Mouse (Mus musculus) neural tube, embryonic 12.5 days (tissue): Measurements from ENCODE around the gene Slc35a5. TPM values are rescaled to one million over a fixed set of nuclear protein-coding genes. Genes with fewer than 3 reads are reported as not detected.

Source experiments
- ATAC-seq: fragments of 200-750 bp; cut with Nextera tagmentation; 2 replicates; pipeline ENCODE4 v1.8.0; 2017; ENCODE audit warnings: low read depth, mild to moderate bottlenecking, moderate TSS enrichment, moderate library complexity; ENCODE audit not compliant: low FRiP score
- H3K27ac ChIP-seq: fragments of 300-500 bp; sonication (generic); 2 replicates; pipeline ENCODE4 v1.5.1; 2016
- H3K27me3 ChIP-seq: fragments of 300-500 bp; sonication (generic); replicated peaks from 2 replicates; pipeline ENCODE4 v1.6.1; 2016; ENCODE audit warnings: mild to moderate bottlenecking
- H3K36me3 ChIP-seq: fragments of 300-500 bp; sonication (generic); 2 replicates; pipeline ENCODE4 v1.6.1; 2016; ENCODE audit warnings: mild to moderate bottlenecking
- H3K4me1 ChIP-seq: fragments of 300-500 bp; sonication (generic); 2 replicates; pipeline ENCODE4 v1.6.1; 2016
- H3K4me2 ChIP-seq: fragments of 300-500 bp; sonication (generic); replicated peaks from 2 replicates; pipeline ENCODE4 v1.6.1; 2016; ENCODE audit warnings: mild to moderate bottlenecking
- H3K4me3 ChIP-seq: fragments of 300-500 bp; sonication (generic); 2 replicates; pipeline ENCODE4 v1.5.1; 2016
- H3K9ac ChIP-seq: fragments of 300-500 bp; sonication (generic); 2 replicates; pipeline ENCODE4 v1.6.1; 2016; ENCODE audit warnings: mild to moderate bottlenecking
- H3K9me3 ChIP-seq: fragments of 300-500 bp; sonication (generic); 2 replicates; pipeline ENCODE4 v1.6.1; 2016; ENCODE audit warnings: mild to moderate bottlenecking
- WGBS: fragments of 180-500 bp; shearing (Covaris S2); methylation state at CpG from one replicate; pipeline ENCODE4 v1.1.7; 2016; 5-methylcytosine and 5-hydroxymethylcytosine counted together
- polyA plus RNA-seq: library from polyadenylated mRNA; unstranded; fragments of >200 nt; fragmentation: Nextera tagmentation; extraction: Ambion mirVana; gene quantifications from 2 replicates; pipeline ENCODE4 v1.2.1, GENCODE M21; 2016

Slc35a5 gene
- polyA plus RNA-seq, result 21.8 and 26.3 TPM in 2 replicates

DNA sequence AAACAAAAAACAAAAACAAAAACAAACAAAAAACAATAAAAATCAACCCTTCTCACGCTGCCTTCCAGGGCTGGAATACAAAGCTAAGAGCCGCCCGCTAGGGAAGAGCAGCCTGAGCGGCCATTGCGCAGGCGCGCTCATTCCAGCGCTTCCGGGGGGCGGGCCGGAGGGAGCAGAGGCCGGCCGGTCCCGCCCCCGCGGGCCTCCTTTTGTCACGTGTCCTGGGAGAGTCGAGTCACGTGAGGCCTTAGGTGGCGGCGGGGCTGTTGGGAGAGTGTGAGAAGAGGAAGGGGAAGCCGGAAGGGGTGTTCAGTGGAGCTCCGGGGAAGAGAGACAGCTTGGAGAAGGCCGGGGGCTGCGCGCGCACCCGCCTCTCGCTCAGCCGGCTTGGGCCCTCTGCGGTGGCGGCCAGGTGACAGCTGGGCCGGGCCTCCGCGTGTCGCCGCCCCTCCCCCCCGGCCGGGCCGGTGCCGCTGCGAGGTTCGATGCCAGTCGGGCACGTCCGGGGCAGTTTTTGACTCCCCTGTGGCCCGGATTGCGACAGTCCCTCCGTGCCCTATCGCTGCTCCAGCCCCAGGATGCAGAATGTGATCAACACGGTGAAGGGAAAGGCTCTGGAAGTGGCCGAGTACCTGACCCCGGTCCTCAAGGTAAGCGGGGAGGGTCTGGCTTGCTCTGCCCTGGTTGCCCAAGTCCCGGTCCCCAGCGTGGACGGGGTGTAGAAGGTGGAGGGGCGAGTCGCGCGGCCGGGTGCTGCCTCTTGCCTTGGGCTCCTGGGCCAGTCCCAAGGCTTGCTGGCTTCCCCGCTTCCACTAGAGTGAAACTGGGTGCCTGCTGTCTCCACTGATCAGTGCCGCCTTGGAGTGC, at the start of gene Slc35a5, which contains the start of gene Atg3:
Gene Slc35a5, minus strand, starts transcription at position 185 of the 867 bp plus-strand sequence.
Gene Atg3, plus strand, starts transcription at position 264 of the 867 bp plus-strand sequence.
- Histone ChIP-seq H3K4me3 (peak within 1 kb of the TSS; percentile 83), H3K9me3 (no peaks in the 10 kb centered on the region), H3K4me2 (peak within 1 kb of the TSS; percentile 64), H3K27me3 (no peaks in the 10 kb centered on the region), H3K9ac (peak within 1 kb of the TSS; percentile 87), H3K4me1 (peaks cover 11% of the 10 kb centered on the region), H3K36me3 (peaks cover 4% of the 10 kb centered on the region; the same call in 1 of the 2 replicates), H3K27ac (peak within 1 kb of the TSS; percentile 86; the same call in 1 of the 2 replicates)
- under 1% methylated on average over 64 of the region's 64 CpGs for WGBS
- ATAC-seq, result peak; percentile 99

DNA sequence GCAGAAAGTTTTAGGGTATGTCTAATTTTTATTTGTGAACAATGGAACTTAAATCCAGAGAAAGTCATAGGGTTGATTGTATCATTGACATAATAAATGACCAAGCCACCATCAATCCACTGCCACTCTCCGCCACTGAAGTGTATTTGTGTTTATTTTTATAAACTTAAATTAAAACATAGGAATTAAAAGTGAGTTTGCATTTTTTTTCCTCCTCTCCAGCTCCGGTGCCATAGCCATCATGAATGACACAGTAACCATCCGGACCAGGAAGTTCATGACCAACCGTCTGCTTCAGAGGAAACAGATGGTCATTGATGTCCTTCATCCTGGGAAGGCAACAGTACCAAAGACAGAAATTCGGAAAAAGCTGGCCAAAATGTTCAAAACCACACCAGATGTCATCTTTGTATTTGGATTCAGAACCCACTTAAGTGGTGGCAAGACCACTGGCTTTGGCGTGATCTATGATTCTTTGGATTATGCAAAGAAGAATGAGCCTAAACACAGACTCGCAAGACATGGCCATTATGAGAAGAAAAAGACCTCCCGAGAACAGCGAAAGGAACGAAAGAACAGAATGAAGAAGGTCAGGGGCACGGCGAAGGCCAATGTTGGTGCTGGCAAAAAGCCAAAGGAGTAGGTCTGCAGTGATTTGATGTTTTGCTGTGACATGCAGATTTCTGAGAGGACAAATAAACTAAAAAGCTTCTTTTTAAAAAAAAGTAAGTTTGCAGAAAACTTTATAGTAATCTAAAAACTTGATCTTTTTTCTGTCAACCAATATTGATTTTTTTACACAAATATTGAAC, 46.6 kb upstream of the Slc35a5 start:
- H3K9me3 ChIP-seq, result no peaks in the 10 kb centered on the region
- no peak overlapping the region for H3K9ac ChIP-seq
- ATAC-seq, result no peak
- no peaks in the 10 kb centered on the region for H3K4me1 ChIP-seq
- no peaks in the 10 kb centered on the region for H3K36me3 ChIP-seq
- H3K27ac ChIP-seq, result no peak overlapping the region
- no peak overlapping the region for H3K4me3 ChIP-seq
- no peak overlapping the region for H3K4me2 ChIP-seq
- H3K27me3 ChIP-seq, result no peaks in the 10 kb centered on the region
- 64% methylated on average over 12 of the region's 12 CpGs for WGBS

DNA sequence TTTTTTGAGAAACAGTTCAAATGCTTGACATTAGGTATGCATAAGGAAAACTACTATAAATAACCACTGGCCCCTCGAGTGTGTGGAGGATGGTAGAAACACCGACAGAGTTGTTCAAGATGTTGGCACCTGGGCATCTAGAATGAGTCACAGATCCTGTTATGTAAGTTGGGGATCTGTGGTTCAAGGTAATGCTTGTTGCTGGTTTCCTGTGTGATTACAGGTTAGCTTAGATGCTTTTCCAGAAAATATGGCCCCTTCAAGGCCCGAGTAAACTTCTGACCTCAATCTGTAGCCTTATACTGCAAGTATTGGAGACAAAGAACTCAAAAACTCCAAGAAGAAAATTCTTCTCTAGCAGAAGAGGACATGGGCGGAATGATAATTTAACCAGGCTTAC, 45.9 kb upstream of the Slc35a5 start:
- no peak for ATAC-seq
- Histone ChIP-seq H3K9ac (no peak overlapping the region), H3K4me1 (no peaks in the 10 kb centered on the region), H3K27me3 (no peaks in the 10 kb centered on the region), H3K36me3 (no peaks in the 10 kb centered on the region), H3K4me2 (no peak overlapping the region), H3K27ac (no peak overlapping the region), H3K4me3 (no peak overlapping the region), H3K9me3 (no peaks in the 10 kb centered on the region)
- WGBS, result 88% methylated on average over 4 of the region's 4 CpGs

DNA sequence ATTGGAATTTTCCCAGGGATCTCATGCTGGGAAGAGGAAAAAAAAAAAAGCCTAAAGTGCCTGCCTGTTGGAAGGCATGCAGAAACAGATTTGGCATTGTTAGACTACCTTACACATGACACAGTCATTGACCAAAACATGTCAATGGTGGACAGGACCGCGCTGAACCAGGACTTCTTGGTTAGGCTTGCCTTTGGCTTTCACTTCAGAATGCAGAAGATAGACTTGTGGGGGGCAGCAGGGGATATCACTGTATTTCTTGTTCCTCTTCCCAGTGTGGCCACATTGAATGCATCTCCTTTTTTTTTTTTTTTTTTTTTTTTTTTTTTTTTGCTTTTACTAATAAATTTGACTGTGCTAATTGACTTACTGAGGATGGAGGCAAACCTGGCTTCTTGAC, 42.9 kb upstream of the Slc35a5 start:
- no peaks in the 10 kb centered on the region for H3K4me1 ChIP-seq
- H3K9ac ChIP-seq, result no peak overlapping the region
- H3K4me3 ChIP-seq, result no peak overlapping the region
- no peak overlapping the region for H3K27ac ChIP-seq
- WGBS, result 94% methylated on average over 2 of the region's 2 CpGs
- H3K4me2 ChIP-seq, result no peak overlapping the region
- H3K27me3 ChIP-seq, result no peaks in the 10 kb centered on the region
- H3K9me3 ChIP-seq, result no peaks in the 10 kb centered on the region
- ATAC-seq, result no peak
- no peaks in the 10 kb centered on the region for H3K36me3 ChIP-seq

DNA sequence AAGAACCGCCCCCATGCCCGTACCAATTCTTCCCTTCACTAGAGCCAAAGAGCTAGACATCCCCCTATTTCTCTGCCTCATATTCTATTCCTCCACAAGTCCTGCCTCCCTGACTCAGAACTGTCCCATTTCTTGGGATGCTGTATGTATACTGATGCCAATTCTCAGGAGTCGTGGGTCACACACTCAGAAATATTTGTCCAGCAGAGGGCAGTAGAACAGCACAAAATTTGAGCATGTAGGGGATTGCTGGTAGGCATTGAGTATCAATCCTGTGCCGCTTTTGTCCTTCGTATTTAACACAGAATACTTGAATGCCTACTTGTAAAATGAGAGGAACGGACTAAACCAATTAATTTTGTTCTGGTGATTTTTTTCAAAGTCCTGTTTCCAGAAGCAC, 38.3 kb upstream of the Slc35a5 start:
- peak; percentile 82 for ATAC-seq
- no peak overlapping the region for H3K4me2 ChIP-seq
- no peaks in the 10 kb centered on the region for H3K36me3 ChIP-seq
- no peaks in the 10 kb centered on the region for H3K27me3 ChIP-seq
- H3K27ac ChIP-seq, result no peak overlapping the region
- 38% methylated on average over 6 of the region's 6 CpGs for WGBS
- no peaks in the 10 kb centered on the region for H3K4me1 ChIP-seq
- H3K4me3 ChIP-seq, result no peak overlapping the region
- no peaks in the 10 kb centered on the region for H3K9me3 ChIP-seq
- no peak overlapping the region for H3K9ac ChIP-seq

DNA sequence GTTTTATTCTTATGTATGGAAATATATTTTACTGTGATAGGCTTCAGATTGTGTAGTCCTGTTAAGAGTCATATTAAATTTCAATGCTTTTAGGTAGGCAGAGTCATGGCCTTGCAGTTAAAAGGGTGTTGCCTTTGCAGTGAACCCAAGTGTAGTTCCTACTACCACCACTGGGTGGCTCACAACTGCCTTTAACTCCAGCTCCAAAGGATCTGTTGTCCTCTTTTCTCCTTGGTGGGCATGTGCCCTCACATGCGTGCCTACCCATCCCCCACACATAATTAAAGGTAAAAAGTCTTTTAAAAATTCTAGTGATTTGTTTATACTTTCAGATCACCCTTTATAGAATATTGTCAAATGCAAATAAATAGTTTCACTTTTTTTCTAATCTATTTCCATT, 34.1 kb upstream of the Slc35a5 start:
- 4% methylated on average over 1 of the region's 1 CpGs for WGBS
- no peak overlapping the region for H3K4me2 ChIP-seq
- no peaks in the 10 kb centered on the region for H3K9me3 ChIP-seq
- no peaks in the 10 kb centered on the region for H3K4me1 ChIP-seq
- no peak overlapping the region for H3K27ac ChIP-seq
- H3K4me3 ChIP-seq, result no peak overlapping the region
- no peaks in the 10 kb centered on the region for H3K27me3 ChIP-seq
- H3K36me3 ChIP-seq, result peaks cover 4% of the 10 kb centered on the region; the same call in 1 of the 2 replicates
- H3K9ac ChIP-seq, result no peak overlapping the region
- ATAC-seq, result peak; percentile 55; the same call in 1 of the 2 replicates

DNA sequence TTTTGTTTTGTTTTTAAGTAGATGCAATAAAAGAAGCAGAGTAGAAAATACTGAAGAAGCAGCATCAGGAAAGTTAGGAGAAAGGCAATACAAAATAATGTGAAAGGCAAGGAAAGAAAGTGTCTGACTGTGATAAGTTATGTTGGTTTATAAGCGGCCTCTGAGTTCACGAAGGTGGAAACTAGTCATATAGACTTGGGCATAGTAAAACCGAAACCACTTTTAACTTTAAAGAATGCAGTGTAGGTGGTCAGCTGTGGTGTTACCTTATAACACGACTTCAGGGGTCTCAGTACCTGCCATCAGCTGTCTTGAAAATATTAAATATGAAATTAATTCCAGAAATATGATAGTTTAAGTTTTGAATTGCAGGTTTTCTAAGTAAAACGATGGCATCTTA, 23.3 kb upstream of the Slc35a5 start:
- Histone ChIP-seq H3K9me3 (no peaks in the 10 kb centered on the region), H3K36me3 (peaks cover 21% of the 10 kb centered on the region; the same call in 1 of the 2 replicates), H3K9ac (no peak overlapping the region), H3K4me1 (no peaks in the 10 kb centered on the region), H3K27me3 (no peaks in the 10 kb centered on the region), H3K4me3 (no peak overlapping the region), H3K4me2 (no peak overlapping the region), H3K27ac (no peak overlapping the region)
- 92% methylated on average over 5 of the region's 5 CpGs for WGBS
- no peak for ATAC-seq

DNA sequence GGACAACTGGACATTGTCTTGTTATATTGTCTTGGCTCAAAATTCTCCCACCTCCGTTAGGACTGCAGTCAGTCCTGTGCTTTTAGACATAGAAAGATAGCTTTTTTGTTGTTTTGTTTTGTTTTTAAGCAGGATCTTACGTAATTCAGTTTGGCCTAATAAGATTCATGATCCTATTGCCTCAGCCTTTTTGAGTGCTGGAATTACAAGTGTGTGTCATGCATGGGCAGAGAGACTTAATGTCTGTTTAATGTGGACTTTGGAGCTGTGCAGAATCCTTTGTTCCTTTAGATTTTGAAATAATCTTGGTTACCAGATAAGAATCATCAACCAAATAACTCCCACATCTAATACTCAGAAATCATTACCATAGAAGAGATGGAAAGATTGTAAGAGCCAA, 20.0 kb upstream of the Slc35a5 start:
- whole genome bisulfite sequencing, result 90% methylated on average over 2 of the region's 2 CpGs
- H3K4me3 ChIP-seq, result no peak overlapping the region
- no peak for ATAC-seq
- no peaks in the 10 kb centered on the region for H3K27me3 ChIP-seq
- no peak overlapping the region for H3K4me2 ChIP-seq
- H3K27ac ChIP-seq, result no peak overlapping the region
- H3K9me3 ChIP-seq, result no peaks in the 10 kb centered on the region
- no peak overlapping the region for H3K9ac ChIP-seq
- peaks cover 4% of the 10 kb centered on the region; the same call in 1 of the 2 replicates for H3K36me3 ChIP-seq
- H3K4me1 ChIP-seq, result no peaks in the 10 kb centered on the region

DNA sequence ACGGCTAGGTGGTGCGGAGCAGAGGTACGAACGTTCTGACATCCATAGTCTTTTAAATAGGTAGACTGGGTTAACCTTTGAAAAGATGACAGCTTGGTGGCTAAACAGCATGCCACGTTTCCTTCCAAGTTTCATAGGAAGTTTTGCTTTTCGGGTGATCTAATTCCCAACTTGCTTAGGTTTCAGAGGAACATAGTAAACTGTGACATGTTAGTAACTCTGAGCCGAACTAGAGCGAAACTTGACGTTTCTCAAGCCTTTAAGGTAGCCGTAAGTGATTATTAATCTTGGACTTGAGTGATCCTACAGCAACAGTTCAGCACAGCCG, 847 bp upstream of the Slc35a5 start:
- H3K9me3 ChIP-seq, result no peaks in the 10 kb centered on the region
- peaks cover 4% of the 10 kb centered on the region; the same call in 1 of the 2 replicates for H3K36me3 ChIP-seq
- H3K9ac ChIP-seq, result peak overlapping the region; percentile 87
- peak overlapping the region; percentile 86; the same call in 1 of the 2 replicates for H3K27ac ChIP-seq
- peak overlapping the region; percentile 83 for H3K4me3 ChIP-seq
- 9% methylated on average over 11 of the region's 11 CpGs for WGBS
- H3K4me1 ChIP-seq, result peaks cover 11% of the 10 kb centered on the region
- peak overlapping the region; percentile 64 for H3K4me2 ChIP-seq
- ATAC-seq, result no peak
- H3K27me3 ChIP-seq, result no peaks in the 10 kb centered on the region

DNA sequence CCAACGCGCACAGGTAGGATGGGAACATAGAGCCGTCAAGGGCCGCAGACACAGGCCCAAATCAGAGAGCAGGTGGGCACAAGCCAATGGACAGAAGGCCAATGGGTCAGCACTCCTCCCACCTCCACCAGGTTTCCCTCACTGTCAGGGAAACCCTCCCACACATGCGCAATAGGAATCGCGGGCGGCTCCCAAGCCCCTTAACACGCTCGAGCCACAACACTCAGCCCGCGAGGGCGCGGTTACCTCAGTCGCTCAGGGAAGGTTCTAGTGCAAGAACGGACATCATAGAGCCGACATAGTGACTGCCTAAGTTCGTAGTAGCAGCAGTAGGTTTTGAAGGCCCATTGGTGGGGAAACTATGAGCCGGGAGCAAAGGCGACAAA, 377 bp downstream of the Slc35a5 start:
- ATAC-seq, result peak; percentile 74
- Histone ChIP-seq H3K9me3 (no peaks in the 10 kb centered on the region), H3K9ac (peak overlapping the region; percentile 66), H3K4me2 (peak overlapping the region; percentile 64), H3K4me3 (peak overlapping the region; percentile 83), H3K36me3 (peaks cover 4% of the 10 kb centered on the region; the same call in 1 of the 2 replicates), H3K27ac (peak overlapping the region; percentile 86; the same call in 1 of the 2 replicates), H3K27me3 (no peaks in the 10 kb centered on the region), H3K4me1 (peaks cover 11% of the 10 kb centered on the region)
- 2% methylated on average over 20 of the region's 20 CpGs for WGBS

DNA sequence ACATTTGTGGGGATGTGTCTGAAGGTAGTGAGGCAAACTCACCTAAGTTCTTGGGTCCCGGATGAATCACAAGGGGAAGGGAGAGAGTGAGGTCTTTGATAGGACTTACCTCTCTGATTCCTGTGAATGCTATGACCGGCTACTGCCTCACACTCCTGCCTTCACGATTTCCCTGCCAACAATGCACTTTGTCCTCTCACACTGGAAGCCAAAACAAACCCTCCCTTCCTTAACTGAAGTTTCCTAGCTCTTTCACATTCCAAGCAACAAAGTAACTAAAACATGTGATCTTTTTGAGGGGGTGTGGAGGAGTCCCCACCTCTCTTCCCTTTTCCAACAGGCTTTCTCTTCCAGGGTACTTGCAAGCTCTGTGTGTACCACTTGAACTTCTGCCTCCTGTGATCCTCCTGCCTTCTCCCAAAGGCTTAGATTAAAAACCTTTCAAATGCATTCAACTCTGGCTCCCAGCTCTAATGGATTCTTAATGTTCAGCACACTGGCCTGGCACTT, 3.7 kb downstream of the Slc35a5 start:
- H3K4me3 ChIP-seq, result no peak overlapping the region
- H3K27me3 ChIP-seq, result no peaks in the 10 kb centered on the region
- H3K27ac ChIP-seq, result no peak overlapping the region
- peaks cover 24% of the 10 kb centered on the region for H3K36me3 ChIP-seq
- no peak overlapping the region for H3K9ac ChIP-seq
- no peak overlapping the region for H3K4me2 ChIP-seq
- H3K4me1 ChIP-seq, result peaks cover 7% of the 10 kb centered on the region
- WGBS, result 82% methylated on average over 3 of the region's 3 CpGs
- no peak for ATAC-seq
- H3K9me3 ChIP-seq, result no peaks in the 10 kb centered on the region

DNA sequence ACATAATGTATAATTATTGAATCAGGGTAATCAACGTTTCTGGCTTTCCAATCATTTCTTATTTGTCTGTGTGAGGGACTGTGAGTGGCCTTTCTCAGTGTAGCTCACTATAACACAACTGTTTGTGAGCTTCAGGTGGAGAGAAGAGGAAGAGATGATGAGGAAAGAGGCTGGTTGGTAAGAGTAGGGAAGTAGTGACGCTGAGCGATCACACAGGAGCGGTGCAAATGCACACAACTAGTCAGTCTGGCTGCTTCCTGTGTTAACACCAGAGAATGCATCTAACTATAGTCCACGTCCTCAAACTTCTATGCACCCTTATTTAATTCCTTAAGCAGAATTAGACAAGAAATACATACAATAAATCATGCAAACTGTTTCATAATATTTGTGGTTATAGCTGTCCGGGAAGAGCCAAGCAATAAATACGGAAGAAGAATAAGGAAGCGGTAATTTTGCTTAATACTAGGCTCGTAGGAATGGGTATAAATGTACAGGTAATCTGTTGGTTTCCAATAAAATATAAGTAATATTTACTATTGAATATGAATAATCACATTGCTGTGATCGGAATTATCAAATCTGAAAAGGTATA, 9.9 kb downstream of the Slc35a5 start:
- Histone ChIP-seq H3K4me2 (no peak overlapping the region), H3K27me3 (no peaks in the 10 kb centered on the region), H3K9ac (no peak overlapping the region), H3K4me1 (no peaks in the 10 kb centered on the region), H3K4me3 (no peak overlapping the region), H3K36me3 (peaks cover 69% of the 10 kb centered on the region), H3K27ac (no peak overlapping the region), H3K9me3 (no peaks in the 10 kb centered on the region)
- ATAC-seq, result no peak
- 93% methylated on average over 10 of the region's 10 CpGs for WGBS
